Mouse (Mus musculus): ENCODE measurements around the gene Thbs2. TPM values are rescaled to one million over a fixed set of nuclear protein-coding genes. Genes with fewer than 3 reads are reported as not detected.
A peak's percentile ranks its signal among the peaks of the same experiment; 100 is the strongest.

Gene Thbs2
- polyA plus RNA-seq, 1 experiment from 2014 or later = 49.6 TPM

DNA sequence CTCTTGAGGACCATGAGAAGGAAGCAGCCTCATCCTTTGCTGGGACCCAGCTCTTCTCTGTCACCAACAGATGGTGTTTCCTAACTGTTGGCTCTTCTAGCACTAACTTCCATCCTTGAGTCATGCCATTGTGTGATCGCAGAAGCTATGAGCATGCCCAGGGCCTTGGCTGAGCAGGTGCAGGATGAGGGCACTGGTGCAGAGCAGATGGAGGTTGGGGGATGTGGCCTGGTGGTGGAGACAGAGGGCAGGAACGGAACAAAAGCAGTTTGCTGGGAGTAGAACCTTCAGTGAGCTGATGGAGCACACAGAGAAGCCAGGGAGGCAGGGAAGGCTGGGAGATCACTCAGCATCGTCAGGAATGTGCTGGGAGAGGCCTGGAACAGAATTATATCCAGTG, 8.7 kb upstream of the Thbs2 start:
- Histone ChIP-seq H3K27me3 (replicated peaks; ENCODE audit: control insufficient read depth, insufficient read depth, low read length) (no peaks in the 10 kb centered on the region), H3K4me2 (ENCODE audit: low read depth, low read length) (no peak overlapping the region), H3K9ac (ENCODE audit: low read depth, low read length) (no peak overlapping the region), H3K4me3 (ENCODE audit: low read length) (no peak overlapping the region), H3K36me3 (ENCODE audit: control insufficient read depth, insufficient read depth, low read length) (no peaks in the 10 kb centered on the region), H3K27ac (ENCODE audit: low read length) (no peak overlapping the region), H3K4me1 (ENCODE audit: control insufficient read depth, insufficient read depth, low read length) (peaks cover 8% of the 10 kb centered on the region), H3K9me3 (ENCODE audit: control insufficient read depth, low read length) (no peaks in the 10 kb centered on the region)
- ATAC-seq = no peak
- 55% methylated on average over 3 of the region's 3 CpGs for whole genome bisulfite sequencing

DNA sequence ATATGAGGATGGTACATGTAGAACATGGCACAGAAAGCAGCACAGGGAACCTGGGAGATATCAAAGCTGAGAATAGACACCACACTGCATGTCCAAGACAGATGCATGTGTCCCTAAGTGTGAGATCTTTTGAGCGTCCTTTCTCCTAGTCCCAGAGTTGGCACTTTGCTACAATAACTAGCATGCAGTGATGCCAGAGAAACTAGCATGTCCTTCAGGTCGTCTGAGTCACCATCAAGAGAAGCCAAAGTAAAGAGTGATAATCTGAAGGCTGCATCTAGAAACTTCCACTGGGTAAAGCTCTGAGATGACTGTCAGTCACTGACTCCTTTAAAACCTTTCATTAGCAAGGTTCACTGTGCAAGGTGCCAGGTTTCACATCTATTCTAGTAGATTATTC, 7.9 kb upstream of the Thbs2 start:
- no peaks in the 10 kb centered on the region for H3K36me3 ChIP-seq (ENCODE audit: control insufficient read depth, insufficient read depth, low read length)
- peaks cover 8% of the 10 kb centered on the region for H3K4me1 ChIP-seq (ENCODE audit: control insufficient read depth, insufficient read depth, low read length)
- no peaks in the 10 kb centered on the region for H3K9me3 ChIP-seq (ENCODE audit: control insufficient read depth, low read length)
- no peak overlapping the region for H3K9ac ChIP-seq (ENCODE audit: low read depth, low read length)
- H3K27me3 ChIP-seq (replicated peaks; ENCODE audit: control insufficient read depth, insufficient read depth, low read length) = no peaks in the 10 kb centered on the region
- H3K4me2 ChIP-seq (ENCODE audit: low read depth, low read length) = no peak overlapping the region
- H3K4me3 ChIP-seq (ENCODE audit: low read length) = no peak overlapping the region
- no peak overlapping the region for H3K27ac ChIP-seq (ENCODE audit: low read length)
- no peak for ATAC-seq
- WGBS = 68% methylated on average over 2 of the region's 2 CpGs

DNA sequence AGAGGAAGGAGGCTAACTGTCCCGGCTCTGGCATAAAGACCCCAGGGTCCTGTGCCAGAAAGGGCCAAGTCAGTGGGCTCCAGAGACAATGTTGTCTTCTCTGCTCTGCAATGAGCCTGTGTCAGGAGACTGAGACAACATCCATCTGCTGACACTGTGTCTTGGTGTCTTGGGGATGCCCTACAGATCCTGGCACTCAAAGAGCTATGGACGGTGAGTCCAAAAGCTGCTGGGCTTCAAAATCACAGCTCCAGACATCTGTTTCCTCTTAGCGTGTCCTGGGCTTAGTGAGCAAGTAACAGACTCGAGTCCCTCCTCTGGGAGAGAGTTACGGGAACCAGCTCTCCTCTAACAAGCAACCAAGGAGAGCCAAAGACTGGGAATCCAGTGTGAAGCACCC, 6.2 kb upstream of the Thbs2 start:
- no peak for ATAC-seq
- Histone ChIP-seq H3K36me3 (ENCODE audit: control insufficient read depth, insufficient read depth, low read length) (no peaks in the 10 kb centered on the region), H3K4me1 (ENCODE audit: control insufficient read depth, insufficient read depth, low read length) (peaks cover 8% of the 10 kb centered on the region), H3K9ac (ENCODE audit: low read depth, low read length) (no peak overlapping the region), H3K9me3 (ENCODE audit: control insufficient read depth, low read length) (no peaks in the 10 kb centered on the region), H3K27ac (ENCODE audit: low read length) (no peak overlapping the region), H3K4me2 (ENCODE audit: low read depth, low read length) (no peak overlapping the region), H3K27me3 (replicated peaks; ENCODE audit: control insufficient read depth, insufficient read depth, low read length) (no peaks in the 10 kb centered on the region), H3K4me3 (ENCODE audit: low read length) (no peak overlapping the region)
- WGBS = 64% methylated on average over 5 of the region's 5 CpGs

DNA sequence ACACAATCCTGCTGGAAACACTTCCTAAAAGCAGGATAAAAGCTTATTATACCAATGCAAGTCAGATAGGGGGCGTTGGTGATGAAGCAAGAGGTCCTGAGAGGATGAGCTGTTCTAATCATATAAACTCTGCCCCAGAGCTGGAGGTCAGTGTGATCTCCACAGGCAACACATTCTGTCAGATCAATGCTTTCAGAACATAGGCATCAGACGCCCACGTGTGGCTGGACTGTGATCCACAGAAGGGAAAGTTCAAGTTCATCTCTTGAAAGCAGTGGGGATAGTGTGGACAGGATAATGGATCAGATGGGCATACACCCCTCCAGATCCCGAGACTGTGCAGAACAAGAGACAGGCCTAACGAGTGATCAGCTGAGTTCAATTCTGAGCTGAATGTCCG, 4.2 kb upstream of the Thbs2 start:
- Histone ChIP-seq H3K4me1 (ENCODE audit: control insufficient read depth, insufficient read depth, low read length) (peaks cover 3% of the 10 kb centered on the region), H3K36me3 (ENCODE audit: control insufficient read depth, insufficient read depth, low read length) (no peaks in the 10 kb centered on the region), H3K9me3 (ENCODE audit: control insufficient read depth, low read length) (no peaks in the 10 kb centered on the region), H3K27me3 (replicated peaks; ENCODE audit: control insufficient read depth, insufficient read depth, low read length) (no peaks in the 10 kb centered on the region), H3K27ac (ENCODE audit: low read length) (no peak overlapping the region), H3K4me2 (ENCODE audit: low read depth, low read length) (no peak overlapping the region), H3K4me3 (ENCODE audit: low read length) (no peak overlapping the region), H3K9ac (ENCODE audit: low read depth, low read length) (no peak overlapping the region)
- no peak for ATAC-seq
- 58% methylated on average over 6 of the region's 6 CpGs for WGBS

DNA sequence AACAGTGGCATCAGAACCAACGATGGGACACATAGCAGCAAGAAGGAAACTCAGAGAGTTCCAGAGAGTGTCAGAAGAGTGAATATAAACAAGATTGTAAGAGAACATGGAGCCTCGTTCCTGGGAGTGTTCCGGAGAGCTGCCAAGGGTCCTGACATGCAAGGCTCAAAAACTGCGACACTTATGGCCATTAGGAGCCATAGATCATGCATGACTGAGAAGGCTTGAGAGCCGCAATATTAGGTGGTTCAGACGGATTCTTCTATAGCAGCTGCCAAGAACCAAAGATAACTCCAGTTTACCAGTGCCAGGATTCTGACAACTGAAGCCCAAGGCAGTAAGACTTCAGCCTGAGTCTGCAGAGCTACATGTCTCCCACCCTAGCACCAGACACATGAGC, 3.1 kb upstream of the Thbs2 start:
- H3K9ac ChIP-seq (ENCODE audit: low read depth, low read length) = no peak overlapping the region
- no peak overlapping the region for H3K4me2 ChIP-seq (ENCODE audit: low read depth, low read length)
- H3K36me3 ChIP-seq (ENCODE audit: control insufficient read depth, insufficient read depth, low read length) = no peaks in the 10 kb centered on the region
- no peak for ATAC-seq
- WGBS = 62% methylated on average over 6 of the region's 6 CpGs
- H3K27me3 ChIP-seq (replicated peaks; ENCODE audit: control insufficient read depth, insufficient read depth, low read length) = no peaks in the 10 kb centered on the region
- H3K27ac ChIP-seq (ENCODE audit: low read length) = no peak overlapping the region
- H3K4me3 ChIP-seq (ENCODE audit: low read length) = no peak overlapping the region
- H3K4me1 ChIP-seq (ENCODE audit: control insufficient read depth, insufficient read depth, low read length) = no peaks in the 10 kb centered on the region; the same call in 1 of the 2 replicates
- no peaks in the 10 kb centered on the region for H3K9me3 ChIP-seq (ENCODE audit: control insufficient read depth, low read length)

DNA sequence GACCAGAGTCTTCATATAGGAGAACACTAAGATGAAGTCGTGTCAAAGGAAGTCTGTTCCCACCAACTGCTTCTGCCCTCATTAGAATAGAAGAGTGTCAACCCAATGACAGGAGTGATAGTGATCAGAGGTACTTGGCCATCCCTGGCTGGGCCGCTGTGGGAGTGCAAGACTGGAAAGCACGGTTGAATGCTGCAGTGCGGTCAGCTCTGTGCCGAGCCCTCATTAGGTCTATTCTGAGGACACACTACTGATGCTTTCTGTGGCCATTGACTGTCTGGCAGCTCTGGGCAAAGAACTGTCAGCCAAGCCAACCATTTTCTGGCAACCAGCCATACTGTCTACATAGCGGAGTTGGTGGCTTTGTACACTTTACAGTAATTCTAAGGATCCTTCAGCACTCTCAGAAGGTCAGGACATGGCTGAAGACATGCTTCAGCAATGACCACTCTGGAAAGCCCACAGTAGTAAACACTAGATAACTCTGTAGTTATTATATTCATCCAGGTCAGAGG, 2.3 kb upstream of the Thbs2 start:
- Histone ChIP-seq H3K4me2 (ENCODE audit: low read depth, low read length) (no peak overlapping the region), H3K4me3 (ENCODE audit: low read length) (no peak overlapping the region), H3K4me1 (ENCODE audit: control insufficient read depth, insufficient read depth, low read length) (no peaks in the 10 kb centered on the region; the same call in 1 of the 2 replicates), H3K9ac (ENCODE audit: low read depth, low read length) (no peak overlapping the region), H3K27ac (ENCODE audit: low read length) (no peak overlapping the region), H3K9me3 (ENCODE audit: control insufficient read depth, low read length) (no peaks in the 10 kb centered on the region), H3K36me3 (ENCODE audit: control insufficient read depth, insufficient read depth, low read length) (no peaks in the 10 kb centered on the region), H3K27me3 (replicated peaks; ENCODE audit: control insufficient read depth, insufficient read depth, low read length) (no peaks in the 10 kb centered on the region)
- ATAC-seq = no peak
- 90% methylated on average over 6 of the region's 6 CpGs for WGBS

DNA sequence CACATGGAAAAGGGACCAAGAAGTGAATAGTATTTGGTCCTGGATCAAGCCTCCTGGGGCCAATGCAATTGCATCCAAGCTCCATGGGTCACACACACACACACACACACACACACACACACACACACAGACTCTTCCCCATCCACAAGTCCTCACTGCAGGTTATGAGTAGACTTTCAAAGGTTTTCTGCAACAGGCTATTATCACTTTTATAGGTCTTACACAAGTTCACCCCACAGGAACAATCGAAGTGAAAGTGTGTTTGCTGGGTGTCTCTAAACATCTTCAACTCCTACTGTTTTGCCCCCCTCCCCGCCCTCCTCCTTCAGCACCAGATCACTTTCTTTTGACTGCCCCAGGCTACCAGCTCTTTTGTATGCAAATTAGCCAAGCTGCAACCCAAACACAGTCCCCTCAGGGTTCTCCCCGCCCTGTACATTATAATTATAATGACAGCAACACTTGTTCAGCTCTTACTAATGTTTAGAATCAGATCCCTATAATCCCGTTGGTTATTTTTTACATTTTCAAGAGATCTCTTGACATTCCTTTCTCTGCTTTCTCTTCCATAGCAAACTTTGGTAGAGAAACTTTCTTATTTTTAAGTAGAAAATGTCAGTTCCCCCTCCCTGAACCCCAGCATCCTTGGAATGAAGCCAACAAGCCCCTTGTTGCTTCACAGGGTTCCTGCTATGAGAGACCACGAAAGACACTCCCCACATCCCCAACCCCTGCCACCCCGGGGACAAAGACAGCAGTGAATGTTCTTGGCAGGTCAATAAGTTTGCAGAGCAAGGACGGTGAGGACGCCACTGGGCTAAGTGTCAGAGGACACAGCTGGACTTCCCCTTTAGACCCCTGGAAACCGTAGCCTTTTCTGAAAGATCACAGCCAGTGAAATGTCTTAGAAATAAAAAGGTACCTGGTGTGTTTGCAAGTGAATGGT, 714 bp downstream of the Thbs2 start:
- H3K27ac ChIP-seq (ENCODE audit: low read length) = peak overlapping the region; percentile 50
- no peaks in the 10 kb centered on the region for H3K27me3 ChIP-seq (replicated peaks; ENCODE audit: control insufficient read depth, insufficient read depth, low read length)
- peak overlapping the region; percentile 61 for H3K9ac ChIP-seq (ENCODE audit: low read depth, low read length)
- no peaks in the 10 kb centered on the region for H3K9me3 ChIP-seq (ENCODE audit: control insufficient read depth, low read length)
- peak; percentile 39; the same call in 1 of the 2 replicates for ATAC-seq
- 19% methylated on average over 9 of the region's 9 CpGs for WGBS
- peak overlapping the region; percentile 49 for H3K4me3 ChIP-seq (ENCODE audit: low read length)
- no peaks in the 10 kb centered on the region for H3K36me3 ChIP-seq (ENCODE audit: control insufficient read depth, insufficient read depth, low read length)
- H3K4me1 ChIP-seq (ENCODE audit: control insufficient read depth, insufficient read depth, low read length) = no peaks in the 10 kb centered on the region; the same call in 1 of the 2 replicates
- peak overlapping the region; percentile 42 for H3K4me2 ChIP-seq (ENCODE audit: low read depth, low read length)

DNA sequence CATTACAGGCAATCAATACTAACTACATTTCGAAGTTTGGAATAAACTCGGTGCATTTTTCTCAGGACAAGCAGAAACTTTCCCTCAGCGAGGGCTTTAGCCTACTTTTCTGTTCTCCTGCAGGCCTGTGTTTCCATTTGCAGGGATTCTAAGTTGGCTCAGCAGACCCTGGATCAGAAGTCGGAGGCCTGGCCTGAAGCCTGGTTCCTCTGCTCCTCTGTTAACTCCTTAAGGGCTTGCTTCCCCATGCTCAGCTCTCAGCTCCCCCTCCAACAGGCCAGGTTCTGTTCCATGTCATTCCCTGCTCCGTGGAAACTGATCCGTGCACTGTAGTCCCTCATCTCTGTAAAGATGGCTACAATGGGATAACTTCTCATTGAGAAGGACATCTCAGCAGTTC, 2.1 kb downstream of the Thbs2 start:
- WGBS = 45% methylated on average over 6 of the region's 6 CpGs
- Histone ChIP-seq H3K36me3 (ENCODE audit: control insufficient read depth, insufficient read depth, low read length) (no peaks in the 10 kb centered on the region), H3K4me2 (ENCODE audit: low read depth, low read length) (peak overlapping the region; percentile 42), H3K4me3 (ENCODE audit: low read length) (peak overlapping the region; percentile 49), H3K9ac (ENCODE audit: low read depth, low read length) (peak overlapping the region; percentile 41), H3K9me3 (ENCODE audit: control insufficient read depth, low read length) (no peaks in the 10 kb centered on the region), H3K27me3 (replicated peaks; ENCODE audit: control insufficient read depth, insufficient read depth, low read length) (no peaks in the 10 kb centered on the region), H3K4me1 (ENCODE audit: control insufficient read depth, insufficient read depth, low read length) (no peaks in the 10 kb centered on the region), H3K27ac (ENCODE audit: low read length) (peak overlapping the region; percentile 55)
- no peak for ATAC-seq

DNA sequence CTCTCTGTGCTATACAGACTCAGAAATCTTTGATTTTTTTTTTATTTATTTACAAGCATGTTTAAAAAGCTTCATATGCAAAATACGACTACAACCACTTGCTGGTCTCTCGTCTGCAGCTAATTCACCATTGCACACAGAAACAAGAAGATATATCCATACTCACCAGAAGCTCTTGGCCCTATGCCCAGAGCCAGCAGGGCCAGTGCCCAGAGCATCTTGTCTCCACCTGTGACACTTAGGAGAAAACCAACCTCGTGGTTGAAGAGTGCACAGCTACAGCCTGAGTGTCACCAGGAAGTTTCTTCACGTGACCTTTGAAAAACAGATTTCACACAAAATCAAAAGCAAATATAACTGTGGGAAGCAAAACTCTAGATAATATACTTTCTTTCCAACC, 2.8 kb downstream of the Thbs2 start:
- peak overlapping the region; percentile 49 for H3K4me3 ChIP-seq (ENCODE audit: low read length)
- peak overlapping the region; percentile 34 for H3K9ac ChIP-seq (ENCODE audit: low read depth, low read length)
- H3K4me2 ChIP-seq (ENCODE audit: low read depth, low read length) = peak overlapping the region; percentile 42
- no peaks in the 10 kb centered on the region for H3K9me3 ChIP-seq (ENCODE audit: control insufficient read depth, low read length)
- H3K27me3 ChIP-seq (replicated peaks; ENCODE audit: control insufficient read depth, insufficient read depth, low read length) = no peaks in the 10 kb centered on the region
- 40% methylated on average over 4 of the region's 4 CpGs for WGBS
- H3K27ac ChIP-seq (ENCODE audit: low read length) = peak overlapping the region; percentile 55
- H3K4me1 ChIP-seq (ENCODE audit: control insufficient read depth, insufficient read depth, low read length) = no peaks in the 10 kb centered on the region
- no peak for ATAC-seq
- H3K36me3 ChIP-seq (ENCODE audit: control insufficient read depth, insufficient read depth, low read length) = no peaks in the 10 kb centered on the region
